Mouse (Mus musculus): ENCODE measurements around the gene D330020A13Rik.

GRCm38 (mm10) chr6:120312443-120312842, 18.3 kb downstream of the D330020A13Rik start:
- no peak for TF ChIP-seq CTCF (IDR thresholded peaks at IDR 0.05; ENCODE audit: low read depth)
- TF ChIP-seq EP300 (IDR thresholded peaks at IDR 0.05; ENCODE audit: low read depth) = no peak
